Mouse (Mus musculus) MEL (cell line): Measurements from ENCODE around the gene Polr3b. TPM values are rescaled to one million over a fixed set of nuclear protein-coding genes. Genes with fewer than 3 reads are reported as not detected.

Experiments used
- DNase-seq: peaks from one replicate; pipeline ENCODE4 v3.0.0; 2011; ENCODE audit warnings: low read depth, low spot score
- H3K27ac ChIP-seq: 2 replicates; pipeline ENCODE4 v1.5.1; 2012; ENCODE audit warnings: low read depth, mild to moderate bottlenecking, control low read depth, low read length, moderate library complexity; ENCODE audit not compliant: control insufficient read depth
- H3K27me3 ChIP-seq, 2 experiments: fragments of 150-350 bp in 1 of 2; sonication (generic) in 1 of 2; 2 replicates each; pipeline ENCODE4 v1.6.1; 2012; ENCODE audit warnings: low read length in 2 of 2, mild to moderate bottlenecking in 2 of 2, improper control_type of control experiment in 1 of 2, moderate library complexity in 1 of 2; ENCODE audit not compliant: insufficient read depth in 2 of 2, control insufficient read depth in 1 of 2
- H3K36me3 ChIP-seq, 2 experiments: 2 replicates each; pipeline ENCODE4 v1.6.1; 2012 to 2014; ENCODE audit warnings: low read length in 2 of 2, improper control_type of control experiment in 1 of 2, inconsistent platforms in 1 of 2, mild to moderate bottlenecking in 1 of 2; ENCODE audit not compliant: insufficient read depth in 2 of 2, control insufficient read depth in 1 of 2
- H3K4me1 ChIP-seq, 2 experiments: fragments of 150-350 bp in 1 of 2; sonication (generic) in 1 of 2; 2 replicates each; pipeline ENCODE4 v1.6.1; 2012; ENCODE audit warnings: low read length in 2 of 2, improper control_type of control experiment in 1 of 2, mild to moderate bottlenecking in 1 of 2; ENCODE audit not compliant: insufficient read depth in 2 of 2, control insufficient read depth in 1 of 2
- H3K4me3 ChIP-seq, 2 experiments: fragments of 150-350 bp in 1 of 2; sonication (generic) in 1 of 2; 2 replicates each; pipeline ENCODE4 v1.5.1; 2012; ENCODE audit warnings: low read depth in 2 of 2, low read length in 2 of 2, mild to moderate bottlenecking in 2 of 2, moderate library complexity in 2 of 2, control low read depth in 1 of 2, improper control_type of control experiment in 1 of 2; ENCODE audit not compliant: control insufficient read depth in 1 of 2, insufficient read depth in 1 of 2
- H3K79me2 ChIP-seq: 2 replicates; pipeline ENCODE4 v1.6.1; 2012; ENCODE audit warnings: mild to moderate bottlenecking, low read length, moderate library complexity; ENCODE audit not compliant: control insufficient read depth, poor library complexity, insufficient read depth
- H3K9ac ChIP-seq: 2 replicates; pipeline ENCODE4 v1.6.1; 2012; ENCODE audit warnings: low read depth, mild to moderate bottlenecking, control low read depth, low read length, moderate library complexity; ENCODE audit not compliant: control insufficient read depth, poor library complexity, severe bottlenecking
- H3K9me3 ChIP-seq: fragments of 150-350 bp; sonication (generic); replicated peaks from 2 replicates; pipeline ENCODE4 v1.6.1; 2012; ENCODE audit warnings: mild to moderate bottlenecking, low read length, improper control_type of control experiment, moderate library complexity; ENCODE audit not compliant: insufficient read depth
- CHD1 ChIP-seq: IDR thresholded peaks from 2 replicates; pipeline ENCODE4 v1.6.1; 2012; ENCODE audit warnings: low read depth, mild to moderate bottlenecking, inconsistent platforms, low read length, improper control_type of control experiment
- CHD2 ChIP-seq: IDR thresholded peaks from 2 replicates; pipeline ENCODE4 v1.6.1; 2011; ENCODE audit warnings: low read length, improper control_type of control experiment
- EP300 ChIP-seq, 2 experiments: IDR thresholded peaks; 2 replicates each; pipeline ENCODE4 v1.6.1; 2011; ENCODE audit warnings: improper control_type of control experiment in 2 of 2, low read length in 2 of 2, low read depth in 1 of 2, mild to moderate bottlenecking in 1 of 2
- GATA1 ChIP-seq: IDR thresholded peaks from 2 replicates; pipeline ENCODE4 v1.6.1; 2011; ENCODE audit warnings: low read depth, low read length, improper control_type of control experiment
- HCFC1 ChIP-seq: IDR thresholded peaks from 2 replicates; pipeline ENCODE4 v1.6.1; 2012; ENCODE audit warnings: low read depth, mild to moderate bottlenecking, inconsistent platforms, low read length, improper control_type of control experiment, moderate library complexity
- KAT2A ChIP-seq: conservative IDR thresholded peaks from 2 replicates; pipeline ENCODE4 v1.6.1; 2012; ENCODE audit warnings: low read depth, low read length, improper control_type of control experiment, inconsistent platforms
- NELFE ChIP-seq: IDR thresholded peaks from 2 replicates; pipeline ENCODE4 v1.6.1; 2011; ENCODE audit warnings: low read depth, low read length, improper control_type of control experiment
- NRF1 ChIP-seq: IDR thresholded peaks from 2 replicates; pipeline ENCODE4 v1.6.1; 2014; ENCODE audit warnings: low read depth, mild to moderate bottlenecking, inconsistent platforms, low read length, improper control_type of control experiment, moderate library complexity; ENCODE audit not compliant: poor library complexity, insufficient read depth, severe bottlenecking
- POLR2A ChIP-seq, 2 experiments: IDR thresholded peaks; 2 replicates each; pipeline ENCODE4 v1.6.1; 2011 to 2012; ENCODE audit warnings: low read length in 2 of 2, mild to moderate bottlenecking in 2 of 2, control low read depth in 1 of 2, improper control_type of control experiment in 1 of 2, low read depth in 1 of 2, moderate library complexity in 1 of 2; ENCODE audit not compliant: control insufficient read depth in 1 of 2, insufficient read depth in 1 of 2, poor library complexity in 1 of 2
- POLR2AphosphoS2 ChIP-seq: IDR thresholded peaks from 2 replicates; pipeline ENCODE4 v1.6.1; 2011; ENCODE audit warnings: low read length, improper control_type of control experiment
- RAD21 ChIP-seq: IDR thresholded peaks from 2 replicates; pipeline ENCODE4 v1.6.1; 2011; ENCODE audit warnings: mild to moderate bottlenecking, low read depth, low read length, improper control_type of control experiment
- RCOR1 ChIP-seq: IDR thresholded peaks from 2 replicates; pipeline ENCODE4 v1.6.1; 2012; ENCODE audit warnings: low read depth, mild to moderate bottlenecking, inconsistent platforms, low read length, improper control_type of control experiment
- SMC3 ChIP-seq: IDR thresholded peaks from 2 replicates; pipeline ENCODE4 v1.6.1; 2011; ENCODE audit warnings: low read depth, low read length, improper control_type of control experiment
- TAL1 ChIP-seq: IDR thresholded peaks from 2 replicates; pipeline ENCODE4 v1.6.1; 2012; ENCODE audit warnings: mild to moderate bottlenecking, inconsistent platforms, low read length, moderate library complexity, mixed read lengths
- TBP ChIP-seq: IDR thresholded peaks from 2 replicates; pipeline ENCODE4 v1.8.0; 2011; ENCODE audit warnings: low read depth, low read length, improper control_type of control experiment
- TCF12 ChIP-seq: IDR thresholded peaks from 2 replicates; pipeline ENCODE4 v1.6.1; 2014; ENCODE audit warnings: low read depth, mild to moderate bottlenecking, inconsistent platforms, low read length, improper control_type of control experiment, moderate library complexity
- UBTF ChIP-seq: IDR thresholded peaks from 2 replicates; pipeline ENCODE4 v1.6.1; 2012; ENCODE audit warnings: low read depth, mild to moderate bottlenecking, inconsistent platforms, low read length, improper control_type of control experiment, moderate library complexity, borderline replicate concordance; ENCODE audit not compliant: insufficient read depth
- USF1 ChIP-seq: IDR thresholded peaks from 2 replicates; pipeline ENCODE4 v1.6.1; 2014; ENCODE audit warnings: low read depth, mild to moderate bottlenecking, inconsistent platforms, low read length, improper control_type of control experiment, moderate library complexity
- USF2 ChIP-seq, 2 experiments: IDR thresholded peaks; 2 replicates each; pipeline ENCODE4 v1.6.1; 2011 to 2012; ENCODE audit warnings: improper control_type of control experiment in 2 of 2, low read length in 2 of 2, borderline replicate concordance in 1 of 2, inconsistent platforms in 1 of 2, low read depth in 1 of 2, mild to moderate bottlenecking in 1 of 2; ENCODE audit not compliant: insufficient read depth in 1 of 2
- ZC3H11A ChIP-seq: IDR thresholded peaks from 2 replicates; pipeline ENCODE4 v1.6.1; 2012; ENCODE audit warnings: low read depth, mild to moderate bottlenecking, inconsistent platforms, low read length, improper control_type of control experiment
- ZMIZ1 ChIP-seq: IDR thresholded peaks from 2 replicates; pipeline ENCODE4 v1.6.1; 2012; ENCODE audit warnings: low read depth, mild to moderate bottlenecking, inconsistent platforms, low read length, improper control_type of control experiment, moderate library complexity
- ZNF384 ChIP-seq: IDR thresholded peaks from 2 replicates; pipeline ENCODE4 v1.6.1; 2012; ENCODE audit warnings: low read depth, mild to moderate bottlenecking, inconsistent platforms, low read length, improper control_type of control experiment
- polyA plus RNA-seq, 2 experiments: library from polyadenylated mRNA; stranded (reverse) in 1 of 2; unstranded in 1 of 2; fragments of >175 nt in 1 of 2; fragments of >200 nt in 1 of 2; gene quantifications; 2 replicates each; pipeline versions ENCODE4 v1.2.1 to v1.2.4; 2012; ENCODE audit warnings: low replicate concordance in 2 of 2, low read depth in 1 of 2; ENCODE audit not compliant: insufficient read length in 2 of 2, insufficient read depth in 1 of 2, missing spikeins in 1 of 2
- total RNA-seq: library from RNA; depleted of rRNA; stranded (reverse); fragments of 300-350 nt; gene quantifications from 2 replicates; pipeline ENCODE4 v1.2.3, GENCODE M21; 2012

Gene Polr3b
- total and polyA plus RNA-seq, 3 experiments: 19.8 to 24.2 TPM; not detected in 1

DNA sequence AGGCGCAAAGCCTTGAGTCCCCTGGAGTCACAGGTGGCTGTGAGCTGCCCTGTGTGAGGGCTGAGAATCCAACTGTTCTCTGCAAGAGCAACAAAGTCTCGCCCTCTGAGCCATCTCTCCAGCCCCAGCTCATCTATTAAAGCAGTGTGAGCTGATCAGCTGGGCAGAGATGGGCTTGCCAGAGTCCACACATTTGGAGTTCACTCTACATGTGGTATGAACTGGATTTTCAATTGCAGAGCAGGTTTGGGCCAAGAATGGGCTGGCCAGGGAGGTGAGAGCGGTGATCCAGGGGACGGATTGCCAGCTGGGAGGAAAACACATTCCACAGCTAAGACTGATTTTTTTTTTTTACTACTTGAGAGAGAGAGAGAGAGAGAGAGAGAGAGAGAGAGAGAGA is 34.5 kb downstream of the Polr3b start:
- 0 out of 2 replicates have a peak, but pooled peaks cover 1% of the 10 kb centered on the region for H3K79me2 ChIP-seq
- no peak for DNase-seq
- no peaks in the 10 kb centered on the region for H3K9me3 ChIP-seq
- H3K27ac ChIP-seq: no peak overlapping the region
- H3K4me1 ChIP-seq: no peaks in the 10 kb centered on the region
- no peaks in the 10 kb centered on the region for H3K27me3 ChIP-seq
- TF ChIP-seq TBP (no peak), ZC3H11A (no peak), EP300 (IDR thresholded peaks at IDR 0.05; ENCODE audit: low read depth in 1 of 2, low read length in 2 of 2) (no peak), CHD1 (no peak), RCOR1 (no peak), SMC3 (no peak)
- peaks cover 0 to 5% of the 10 kb centered on the region in 2 experiments; a peak in 2 of 4 replicates for H3K36me3 ChIP-seq
- H3K9ac ChIP-seq: no peak overlapping the region
- no peak overlapping the region for H3K4me3 ChIP-seq

DNA sequence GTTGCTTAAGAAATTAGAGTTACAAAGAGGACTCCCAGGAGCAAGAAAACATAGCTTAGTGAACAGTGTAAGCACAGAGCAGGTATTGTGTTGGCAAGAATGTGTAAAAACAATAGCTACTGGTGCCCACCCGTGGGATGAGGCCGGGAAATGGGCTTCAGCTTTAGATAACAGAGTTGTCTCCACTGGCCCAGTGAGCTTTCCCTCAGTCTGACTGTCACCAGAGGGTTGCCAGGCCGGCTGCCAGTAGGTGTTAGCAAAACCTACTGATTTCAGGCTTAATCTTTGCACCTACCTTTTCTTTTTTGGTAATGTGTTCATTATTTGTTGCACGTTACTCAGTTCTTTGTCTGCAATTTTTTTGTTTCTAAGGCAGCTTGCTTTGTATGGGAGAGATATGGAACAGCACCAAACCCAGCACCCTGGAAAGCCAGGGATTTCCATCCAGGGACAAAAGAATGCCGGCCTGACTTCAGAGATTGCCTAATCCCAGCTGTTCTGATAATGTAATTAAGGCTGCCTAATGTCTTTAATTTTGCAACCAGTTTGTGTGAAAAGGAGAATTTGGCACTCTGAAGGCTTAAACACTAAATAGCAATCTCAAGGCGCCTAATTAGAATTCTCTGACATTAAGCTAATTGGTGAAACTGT is 35.5 kb downstream of the Polr3b start:
- H3K27ac ChIP-seq: no peak overlapping the region
- H3K27me3 ChIP-seq: no peaks in the 10 kb centered on the region
- peaks cover 0 to 5% of the 10 kb centered on the region in 2 experiments; a peak in 1 of 4 replicates for H3K36me3 ChIP-seq
- 0 out of 2 replicates have a peak, but pooled peaks cover 1% of the 10 kb centered on the region for H3K79me2 ChIP-seq
- no peak overlapping the region for H3K4me3 ChIP-seq
- H3K9ac ChIP-seq: no peak overlapping the region
- no peaks in the 10 kb centered on the region for H3K9me3 ChIP-seq
- no peaks in the 10 kb centered on the region for H3K4me1 ChIP-seq
- no peak for TF ChIP-seq CHD1
- TF ChIP-seq RAD21: no peak
- TF ChIP-seq EP300 (IDR thresholded peaks at IDR 0.05; ENCODE audit: low read depth in 1 of 2, low read length in 2 of 2): no peak
- no peak for TF ChIP-seq ZNF384
- TF ChIP-seq POLR2AphosphoS2: no peak
- TF ChIP-seq GATA1: no peak
- TF ChIP-seq, all 39 proteins: peak for 0
- DNase-seq: no peak

DNA sequence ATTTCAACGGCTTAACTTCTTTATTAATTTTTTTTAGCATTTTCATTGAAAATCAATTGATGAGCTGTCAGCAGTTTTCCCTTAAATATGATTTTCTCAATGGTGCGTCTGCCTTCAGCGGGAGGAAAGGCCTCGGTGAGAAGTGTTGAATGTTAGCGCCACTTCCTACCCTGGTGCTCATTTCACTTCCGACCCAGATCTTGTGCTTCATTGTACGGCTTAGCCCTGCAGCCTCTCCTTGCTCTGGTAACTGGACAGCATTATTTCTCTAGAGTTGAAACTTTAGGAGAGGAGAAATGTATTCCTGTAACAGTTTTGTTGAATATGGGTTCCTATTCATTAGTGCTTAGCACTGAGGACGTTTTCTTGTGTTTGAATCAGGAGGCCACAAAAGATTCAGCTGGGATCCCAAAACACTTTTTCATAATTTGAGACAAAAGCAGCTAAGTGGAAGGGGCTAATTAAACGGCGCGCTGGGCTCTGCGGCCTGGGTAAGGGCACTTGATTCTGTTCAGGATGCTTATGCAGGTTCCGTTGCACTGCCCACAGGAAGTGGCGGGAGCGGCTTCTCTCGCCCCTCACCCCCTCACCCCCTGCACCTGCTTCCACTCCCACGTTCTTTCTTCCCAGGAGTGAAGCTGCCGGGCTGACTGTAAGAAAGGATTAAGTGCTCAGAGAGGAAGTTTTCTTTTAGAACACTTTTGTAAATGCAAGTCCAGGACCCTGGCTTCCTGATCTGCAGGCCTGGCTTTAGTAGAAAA is 36.2 kb downstream of the Polr3b start:
- peaks cover 0 to 5% of the 10 kb centered on the region in 2 experiments; a peak in 1 of 4 replicates for H3K36me3 ChIP-seq
- DNase-seq: no peak

More for the DNA sequence above, 36.2 kb downstream of the Polr3b start:
- H3K27ac ChIP-seq: no peak overlapping the region
- H3K4me1 ChIP-seq: no peaks in the 10 kb centered on the region
- TF ChIP-seq TCF12: no peak
- TF ChIP-seq RAD21: no peak
- no peak for TF ChIP-seq POLR2A (IDR thresholded peaks at IDR 0.05; ENCODE audit: control insufficient read depth in 1 of 2, insufficient read depth in 1 of 2, low read depth in 1 of 2, low read length in 2 of 2, poor library complexity in 1 of 2)
- no peak for TF ChIP-seq NELFE
- TF ChIP-seq UBTF: no peak
- TF ChIP-seq ZC3H11A: no peak
- no peak for TF ChIP-seq ZNF384
- TF ChIP-seq KAT2A: no peak
- TF ChIP-seq CHD2: no peak
- TF ChIP-seq USF2 (IDR thresholded peaks at IDR 0.05; ENCODE audit: borderline replicate concordance in 1 of 2, insufficient read depth in 1 of 2, low read depth in 1 of 2, low read length in 2 of 2): no peak
- TF ChIP-seq HCFC1: no peak
- TF ChIP-seq ZMIZ1: no peak
- no peak for TF ChIP-seq NRF1
- no peak for TF ChIP-seq USF1
- no peak for TF ChIP-seq GATA1
- TF ChIP-seq TAL1: no peak
- TF ChIP-seq RCOR1: no peak
- no peak for TF ChIP-seq SMC3
- H3K4me3 ChIP-seq: no peak overlapping the region
- H3K9ac ChIP-seq: no peak overlapping the region
- H3K79me2 ChIP-seq: no peaks in the 10 kb centered on the region
- H3K27me3 ChIP-seq: no peaks in the 10 kb centered on the region
- no peaks in the 10 kb centered on the region for H3K9me3 ChIP-seq
